Mouse (Mus musculus): Measurements from ENCODE around the gene Irak4. TPM values are rescaled to one million over a fixed set of nuclear protein-coding genes. Genes with fewer than 3 reads are reported as not detected.

Irak4 gene
- 3.0 TPM in 2 replicates for polyA plus RNA-seq (2012; rRNA removed)

GRCm38 (mm10) chr15:94543409-94544051 is at the start of gene Irak4, which contains the start of gene Pus7l:
TSS of gene Irak4 (plus strand) at chr15:94543643.
TSS of gene Pus7l (minus strand) at chr15:94543547.

GRCm38 (mm10) chr15:94589219-94590075 is 46.0 kb downstream of the Irak4 start, which contains the start of gene Twf1:
TSS of gene Twf1 (minus strand) at chr15:94589889.

DNA sequence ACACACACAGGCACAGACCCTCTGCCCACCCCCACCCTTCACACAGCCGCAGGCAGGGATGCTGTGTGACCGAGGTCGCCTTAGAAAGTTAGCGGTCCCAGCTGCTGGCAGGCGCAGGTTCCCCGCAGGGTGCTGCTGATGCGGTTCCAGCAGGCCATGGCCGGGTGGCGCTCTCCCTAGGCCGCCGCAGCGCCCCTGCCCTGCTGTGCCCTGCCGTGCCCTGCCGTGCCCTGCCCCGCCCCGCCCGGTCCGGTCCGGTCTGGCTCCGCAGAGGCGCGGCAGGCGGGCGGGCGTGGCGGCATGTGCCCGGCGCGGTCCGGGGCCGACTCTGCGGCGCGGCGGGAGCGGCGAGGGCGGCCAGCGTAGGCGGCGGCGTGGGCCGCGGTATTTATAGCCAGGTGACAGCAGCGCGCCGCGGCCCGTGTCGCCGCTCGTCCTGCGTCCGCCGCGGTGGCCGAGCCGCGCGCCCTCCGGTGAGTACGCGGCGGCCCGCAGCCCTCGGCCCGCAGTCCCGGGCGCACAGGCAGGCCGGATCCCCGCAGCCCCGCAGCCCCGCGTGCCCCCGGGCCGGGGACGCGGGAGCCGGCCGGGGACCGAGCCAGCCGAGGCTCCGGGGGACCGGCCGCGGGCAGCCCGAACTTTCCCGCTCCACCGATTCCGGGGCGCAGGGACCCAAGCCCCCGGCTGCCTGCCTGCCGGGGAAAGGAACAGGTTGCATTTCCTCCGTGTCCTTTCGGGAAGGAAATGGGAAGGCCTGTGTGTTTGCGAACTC is 85.6 kb downstream of the Irak4 start, which contains the start of gene Tmem117:
Tmem117 (plus strand) TSS at position 403 of the 772 bp plus-strand sequence.

Other genes starting within 250 kb of the Irak4 start
- gene Adamts20, start 78.2 kb upstream of the Irak4 start, polyA plus RNA-seq (2012; rRNA removed): 0.03 and 0.05 TPM in 2 replicates
- 1.8 and 2.0 TPM in 2 replicates for gene Pus7l, start 96 bp upstream of the Irak4 start, polyA plus RNA-seq (2012; rRNA removed)
- gene Twf1, start 46.2 kb downstream of the Irak4 start, polyA plus RNA-seq (2012; rRNA removed): 17.4 and 17.5 TPM in 2 replicates
- gene Tmem117, start 85.6 kb downstream of the Irak4 start, polyA plus RNA-seq (2012; rRNA removed): 0.01 TPM in 1 of 2 replicates, not detected in the other

Data from liver, embryonic 18 days (tissue).